Mouse (Mus musculus) heart, postnatal 36 days (tissue): Measurements from ENCODE around the gene Immp1l. TPM values are rescaled to one million over a fixed set of nuclear protein-coding genes. Genes with fewer than 3 reads are reported as not detected.

ENCODE experiments used
- DNase-seq, 2 experiments: peaks; one replicate each; pipeline ENCODE4 v3.0.0; 2021 to 2022
- intact Hi-C: fragments of 180-260 bp; cut with DNase I; formaldehyde crosslinking; loops from one replicate; pipeline ENCODE4 v1.15.1; 2025
- total RNA-seq, 2 experiments: library from RNA; stranded (reverse); gene quantifications; 2 replicates each; pipeline ENCODE4 v1.2.3; 2021

The Immp1l gene
- total RNA-seq, result 100 to 1,000 TPM in 1 of 2 experiments, 10 to 100 TPM in 1; 98.7 to 101 TPM

GRCm38 (mm10) chr2:105903896-105904756, at the start of gene Immp1l, which contains the start of gene Elp4:
Gene Immp1l, plus strand, starts transcription at chr2:105904638.
Gene Elp4, minus strand, starts transcription at chr2:105904564.
- intact Hi-C loops, result loop anchor here (2.0 to 5.0 kb wide), 2 partner anchors 99 to 227 kb away; partner anchors contain the start of gene Dnajc24

GRCm38 (mm10) chr2:105854740-105855139, 49.7 kb upstream of the Immp1l start:
- intact Hi-C loops, result no loop called here

More at GRCm38 (mm10) chr2:105903896-105904756, at the start of gene Immp1l, which contains the start of gene Elp4:
- peak; percentile 97 for DNase-seq

GRCm38 (mm10) chr2:105873403-105873802, 31.0 kb upstream of the Immp1l start:
- no peak for DNase-seq
- intact Hi-C loops, result no loop called here

More at GRCm38 (mm10) chr2:105854740-105855139, 49.7 kb upstream of the Immp1l start:
- peak; percentile 4 to 8 for DNase-seq

DNA sequence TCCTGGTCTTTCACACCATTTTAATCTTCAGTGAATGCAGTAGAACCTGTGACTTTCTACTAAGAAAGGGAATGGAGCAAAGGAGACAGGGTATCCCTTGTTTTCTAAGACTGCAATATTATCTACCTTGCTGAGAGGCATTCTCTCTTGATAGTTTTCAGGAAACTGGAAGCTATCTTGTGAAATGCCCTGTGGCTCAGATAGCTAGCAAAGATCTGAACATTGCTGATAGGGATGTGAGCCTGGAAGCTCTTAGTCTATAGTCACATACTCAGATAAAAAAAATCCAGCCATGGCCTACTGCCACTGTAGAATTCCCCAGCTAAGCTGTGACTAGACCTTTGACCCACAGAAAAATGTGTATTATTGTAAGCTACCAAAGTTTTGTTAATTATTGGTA, 13.6 kb upstream of the Immp1l start:
- no peak for DNase-seq
- intact Hi-C loops, result no loop called here

DNA sequence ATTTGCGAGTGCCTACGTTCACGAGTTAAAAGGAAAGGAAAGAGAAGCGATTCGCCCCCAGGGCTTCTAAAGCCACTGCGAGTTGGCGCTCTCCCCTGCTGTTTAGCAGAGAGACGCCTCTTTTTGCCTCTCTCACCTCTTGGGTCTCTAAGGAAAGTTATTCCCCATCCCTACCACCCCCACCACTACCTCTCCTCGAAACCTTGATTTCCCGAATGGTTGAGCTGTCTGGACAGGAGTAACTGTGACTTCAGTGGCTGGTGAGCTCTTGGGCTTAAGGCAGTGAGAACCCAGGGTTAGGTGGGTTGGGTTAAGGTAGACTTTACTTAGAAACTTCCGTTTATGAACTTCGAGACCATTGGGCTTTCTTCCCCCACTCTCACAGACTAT, 314 bp downstream of the Immp1l start:
- intact Hi-C loops, result loop anchor here (2.0 to 5.0 kb wide), 2 partner anchors 98 to 227 kb away; partner anchors contain the start of gene Dnajc24
- DNase-seq, result no peak

DNA sequence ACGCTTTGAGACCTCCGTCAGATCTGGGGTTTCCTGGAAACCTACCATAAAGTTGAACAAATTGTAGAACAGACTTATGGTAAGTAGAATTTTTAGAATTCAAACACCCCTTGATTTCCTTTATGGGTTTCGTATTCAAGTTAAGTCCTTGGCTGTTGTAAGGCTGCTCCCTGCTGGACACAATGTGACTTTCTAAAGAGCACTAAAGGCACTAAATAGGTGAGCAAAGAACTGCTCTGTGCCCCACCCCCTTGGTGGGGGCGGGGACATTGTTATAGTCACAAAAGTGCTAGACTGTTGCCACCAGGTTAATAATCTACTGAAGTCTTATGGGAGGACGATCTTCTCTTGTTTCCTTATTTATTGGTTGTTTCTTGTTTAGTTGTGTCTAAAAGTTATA, 3.9 kb downstream of the Immp1l start:
- DNase-seq, result no peak
- intact Hi-C loops, result loop anchor here (2.0 kb wide), 1 partner anchor 292 kb away; no protein-coding TSS in a partner anchor

GRCm38 (mm10) chr2:105910611-105911010, 6.2 kb downstream of the Immp1l start:
- intact Hi-C loops, result no loop called here

GRCm38 (mm10) chr2:105913655-105914366, 9.4 kb downstream of the Immp1l start:
- no peak for DNase-seq
- intact Hi-C loops, result no loop called here

More at GRCm38 (mm10) chr2:105910611-105911010, 6.2 kb downstream of the Immp1l start:
- DNase-seq, result no peak

GRCm38 (mm10) chr2:105916671-105917070, 12.2 kb downstream of the Immp1l start:
- intact Hi-C loops, result no loop called here
- no peak for DNase-seq

DNA sequence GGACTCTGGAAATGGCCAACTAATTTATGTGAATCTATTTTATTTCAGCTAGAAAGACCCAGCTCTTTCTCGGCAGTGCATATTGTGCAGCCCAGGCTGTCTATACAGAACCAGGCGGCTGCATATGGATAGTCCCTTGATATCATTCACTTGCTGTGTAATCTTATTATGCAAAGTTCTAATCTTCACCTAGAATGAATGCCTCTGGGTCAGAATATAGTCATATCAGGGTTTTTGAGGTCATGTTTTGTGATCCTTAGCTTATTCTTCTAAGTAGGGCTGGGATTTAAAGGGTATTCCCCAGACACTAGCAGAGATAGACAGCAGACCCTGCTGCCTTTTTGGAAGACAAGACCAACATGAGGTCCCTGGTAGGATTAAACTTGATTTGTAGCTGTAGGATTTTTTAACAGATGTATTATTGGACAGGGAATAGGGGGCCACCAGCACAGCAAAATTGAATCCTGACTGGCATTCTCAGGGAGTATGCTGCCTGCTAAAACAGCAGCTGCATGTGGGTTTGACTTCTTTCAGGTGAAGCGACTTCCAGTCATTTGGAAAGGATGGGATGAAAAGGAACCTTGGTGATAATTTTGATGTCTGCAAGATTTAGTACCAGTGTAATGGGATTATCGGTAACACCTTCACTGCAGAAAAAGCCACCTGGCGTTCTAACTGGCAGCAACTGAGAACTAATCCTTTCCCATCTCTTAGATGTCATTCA, 13.3 kb downstream of the Immp1l start:
- DNase-seq, result no peak
- intact Hi-C loops, result no loop called here

DNA sequence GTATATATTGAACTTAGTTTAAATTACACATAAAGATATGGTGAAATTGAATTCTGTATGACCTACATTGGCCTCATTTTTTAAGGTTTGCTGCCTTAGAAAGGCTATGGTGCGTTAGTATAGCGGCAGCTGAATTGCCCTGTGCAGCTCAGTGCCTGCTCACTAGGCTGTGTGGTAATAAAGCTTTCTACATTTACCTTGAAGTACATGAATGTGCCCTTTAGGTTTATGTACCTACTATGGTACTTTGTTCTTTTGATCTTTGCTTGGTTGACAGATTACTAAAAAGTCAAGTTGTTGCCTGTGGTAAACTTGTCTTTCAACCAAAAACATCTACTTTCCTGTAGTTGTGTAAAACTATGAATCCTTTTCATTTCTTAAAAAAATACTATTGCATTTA, 45.7 kb downstream of the Immp1l start:
- no peak for DNase-seq
- intact Hi-C loops, result no loop called here

- intact Hi-C loops, result no loop called here
- no peak for DNase-seq
Observed at GRCm38 (mm10) chr2:105951350-105951940, 47.0 kb downstream of the Immp1l start.

DNA sequence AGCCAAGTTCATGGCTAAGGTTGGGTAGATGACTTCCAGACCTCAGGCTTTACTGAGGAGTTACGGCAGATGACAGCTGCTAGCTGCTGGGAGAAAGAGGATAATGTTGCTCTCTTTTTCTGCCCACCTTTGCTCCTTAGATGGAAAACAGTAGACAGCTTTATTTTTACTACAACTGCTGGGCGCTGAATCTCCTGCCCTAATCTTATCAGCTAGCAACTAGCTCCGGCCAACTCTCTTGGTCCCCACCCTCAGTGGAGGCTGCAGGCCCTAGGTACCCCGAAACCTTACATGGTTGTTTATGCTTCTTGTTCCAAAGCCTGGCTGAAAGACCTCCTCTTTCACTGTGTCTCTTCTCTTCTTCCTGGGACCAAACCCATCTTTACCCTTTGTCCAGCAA, 49.4 kb downstream of the Immp1l start:
- DNase-seq, result no peak
- intact Hi-C loops, result no loop called here

DNA sequence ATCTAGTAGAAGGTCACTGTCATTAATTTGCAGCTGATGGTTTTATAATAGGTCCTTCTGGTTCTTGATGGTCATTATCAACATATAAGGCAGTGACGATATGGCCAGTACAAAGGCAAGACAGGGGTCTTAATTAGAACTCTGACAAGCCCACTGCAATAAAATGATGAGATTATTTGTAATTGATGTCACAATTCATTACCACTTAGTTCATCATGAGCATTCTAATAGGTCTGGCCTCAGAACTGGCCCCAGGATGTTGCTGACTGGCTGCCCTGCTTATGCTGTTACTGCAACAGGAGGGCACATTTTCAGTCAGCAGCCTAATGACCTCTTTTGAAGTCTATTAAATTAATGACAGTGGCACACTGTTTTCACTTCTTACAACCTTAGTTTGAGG, 59.0 kb downstream of the Immp1l start:
- no peak for DNase-seq
- intact Hi-C loops, result no loop called here

- intact Hi-C loops, result no loop called here
- no peak for DNase-seq
Observed at GRCm38 (mm10) chr2:105973941-105974340, 69.5 kb downstream of the Immp1l start.

- DNase-seq, result no peak
- intact Hi-C loops, result no loop called here
Observed at GRCm38 (mm10) chr2:105978065-105978464, 73.6 kb downstream of the Immp1l start.

- no peak for DNase-seq
- intact Hi-C loops, result no loop called here
Observed at GRCm38 (mm10) chr2:105985206-105985605, 80.8 kb downstream of the Immp1l start.

- no peak for DNase-seq
- intact Hi-C loops, result loop anchor here (2.0 kb wide), 1 partner anchor 370 kb away; no protein-coding TSS in a partner anchor
Observed at GRCm38 (mm10) chr2:105987131-105987530, 82.7 kb downstream of the Immp1l start.

DNA sequence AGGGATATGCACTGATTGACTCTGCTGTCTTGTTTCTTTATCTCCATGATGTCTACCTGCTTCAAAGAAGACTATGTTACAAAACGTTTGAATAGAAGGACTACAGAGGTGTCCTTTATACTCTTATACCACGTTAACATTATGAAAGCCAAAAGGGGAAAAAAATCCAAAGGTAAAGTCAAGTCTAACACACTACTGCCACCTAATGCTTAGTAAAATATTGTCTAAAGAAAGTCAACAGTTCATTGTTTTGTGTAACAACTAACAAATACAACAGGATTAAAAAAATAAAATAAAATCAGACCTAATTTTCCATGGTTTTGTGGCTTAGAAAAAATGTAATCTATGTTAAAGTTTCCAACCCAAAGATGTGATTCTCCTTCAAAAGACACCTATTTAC, 83.6 kb downstream of the Immp1l start:
- no peak for DNase-seq
- intact Hi-C loops, result loop anchor here (2.0 kb wide), 1 partner anchor 371 kb away; no protein-coding TSS in a partner anchor
